Mouse (Mus musculus) erythroblast, adult 5-6 weeks (primary cell): ENCODE results near the gene Car15. TPM values are rescaled to one million over a fixed set of nuclear protein-coding genes. Genes with fewer than 3 reads are reported as not detected.

Experiments
- ATAC-seq: replicated peaks from 2 replicates; pipeline ENCODE4 v1.8.0; 2016; ENCODE audit warnings: moderate number of reproducible peaks, mild to moderate bottlenecking, moderate TSS enrichment, inconsistent platforms; ENCODE audit not compliant: poor library complexity, low FRiP score, severe bottlenecking
- total RNA-seq, 2 experiments: library from RNA; stranded (forward) in 1 of 2; stranded (reverse) in 1 of 2; fragments of 150-400 nt in 1 of 2; fragments of 200-764, 138-1000 nt in 1 of 2; gene quantifications; 2 replicates each; pipeline versions ENCODE4 v1.2.3 to v1.2.4; 2015 to 2017; ENCODE audit warnings: low replicate concordance in 2 of 2

Car15 gene
- total RNA-seq, 2 experiments from 2014 or later: 1.3 TPM; not detected in 1

GRCm38 (mm10) chr16:17834543-17834942, 3.6 kb downstream of the Car15 start:
- no peak for ATAC-seq

DNA sequence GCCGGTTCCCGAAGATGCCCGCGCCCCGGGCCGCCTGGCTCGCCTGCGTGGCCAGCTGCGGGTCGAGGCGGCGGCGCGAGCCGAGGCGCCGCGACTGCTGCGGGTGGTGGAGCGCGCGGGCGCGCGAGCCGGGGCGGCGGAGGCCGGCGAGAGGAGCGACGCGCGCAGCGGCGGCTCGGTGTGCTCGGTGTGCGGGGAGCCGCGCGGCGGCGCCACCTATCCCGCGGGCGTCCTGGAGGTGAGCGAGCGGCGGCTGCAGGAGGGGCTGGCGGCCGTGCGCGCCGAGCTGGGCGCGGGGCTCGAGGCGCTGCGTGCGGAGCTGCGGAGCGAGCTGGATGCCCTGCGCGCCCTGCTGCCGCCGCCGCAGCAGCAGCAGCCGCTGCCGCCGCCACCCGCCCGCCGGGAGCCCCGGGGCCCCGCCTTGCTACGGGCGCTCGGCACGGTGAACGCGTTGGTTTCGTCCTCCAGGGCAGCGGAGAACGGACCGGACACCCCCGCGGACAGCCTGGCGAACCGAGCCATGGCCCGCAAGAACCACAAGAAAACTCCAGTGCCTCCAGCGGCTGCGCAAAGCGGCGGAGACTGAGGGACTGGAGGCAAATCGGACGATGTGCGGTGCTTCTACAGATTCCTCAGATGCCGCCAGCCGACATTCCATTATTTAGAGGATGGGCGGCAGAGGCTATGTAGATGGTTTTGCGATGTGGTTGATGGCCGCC, 4.3 kb downstream of the Car15 start:
- ATAC-seq: no peak

GRCm38 (mm10) chr16:17833321-17833680, 4.9 kb downstream of the Car15 start:
- no peak for ATAC-seq

- no peak for ATAC-seq
Observed at GRCm38 (mm10) chr16:17832821-17833220, 5.3 kb downstream of the Car15 start, which contains the start of gene B830017H08Rik. TSS of gene B830017H08Rik (plus strand) at chr16:17833121.

DNA sequence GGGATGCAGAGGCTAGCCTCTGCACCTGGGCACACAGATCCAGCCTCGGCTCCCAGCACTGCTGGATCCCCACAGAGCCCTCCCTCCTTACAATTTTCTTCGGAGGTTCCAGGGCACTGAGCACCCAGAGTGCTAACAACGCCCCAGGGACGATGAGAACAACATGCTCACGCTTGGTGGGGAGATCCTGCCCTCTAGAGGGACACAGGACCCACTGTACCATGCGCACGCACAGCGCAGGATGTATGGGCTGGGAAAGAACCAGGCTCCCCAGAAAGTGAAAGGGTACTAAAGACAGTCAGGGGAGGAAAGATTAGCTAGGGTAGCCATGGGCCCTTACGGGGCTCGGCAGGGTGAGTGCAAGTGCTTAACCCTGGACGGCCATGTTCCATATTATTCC, 6.4 kb downstream of the Car15 start:
- ATAC-seq: no peak

DNA sequence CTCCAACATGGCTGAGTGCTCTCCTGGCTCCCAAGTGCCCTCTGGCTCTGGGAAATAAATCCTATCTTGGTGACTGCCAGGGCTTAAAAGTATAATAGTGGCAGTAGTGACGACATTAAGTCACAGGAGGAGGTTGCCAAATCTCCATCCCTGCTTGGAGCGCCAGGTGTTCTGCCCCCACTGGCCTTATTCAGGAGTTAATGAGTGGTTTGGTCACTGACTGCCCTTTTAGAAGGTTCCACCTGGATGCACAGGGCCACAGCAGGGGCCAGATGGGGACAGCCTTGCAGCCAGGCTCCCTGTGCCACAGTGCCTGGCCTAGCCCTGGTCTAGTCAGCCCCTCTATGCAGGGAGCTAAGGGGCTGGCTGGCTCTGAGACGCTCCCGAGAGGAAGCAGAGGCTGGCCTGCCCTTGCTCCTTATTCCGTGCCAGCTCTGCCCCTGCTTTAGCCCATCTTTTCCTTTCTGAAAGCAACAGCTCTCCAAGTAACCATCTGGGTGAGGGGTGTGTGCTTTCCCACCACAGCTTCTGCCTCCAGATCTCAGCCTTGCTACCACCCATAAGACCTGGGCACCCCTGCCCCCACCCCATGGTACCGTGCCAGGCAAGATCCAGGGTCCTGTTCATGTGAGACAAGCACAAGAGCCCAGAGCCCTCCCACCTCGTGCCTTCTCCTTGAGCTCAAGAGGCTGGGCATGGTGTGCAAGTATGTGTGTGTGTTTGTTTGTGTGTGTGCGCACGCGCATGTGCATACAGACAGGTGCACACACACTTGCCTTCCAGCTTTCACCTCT, 7.6 kb downstream of the Car15 start:
- ATAC-seq: no peak

DNA sequence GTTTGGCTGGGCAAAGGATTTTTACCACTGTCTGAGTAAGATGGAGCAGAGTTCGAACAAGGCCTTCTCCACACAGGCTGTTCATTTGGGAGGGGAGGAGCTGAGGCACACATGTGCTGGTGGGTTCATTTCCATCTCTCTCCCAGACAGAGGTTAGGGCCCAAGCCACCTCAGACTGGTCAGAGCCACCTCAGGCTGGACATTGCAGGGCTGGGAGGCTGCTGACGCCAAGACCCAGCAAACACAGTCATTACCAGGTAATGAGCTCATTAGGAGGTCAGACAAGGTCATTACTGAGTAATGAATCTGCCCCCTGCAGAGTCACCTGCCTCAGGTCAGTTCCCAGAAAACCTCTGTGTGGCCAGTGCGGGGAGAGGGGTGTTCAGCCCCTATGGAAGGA, 9.3 kb downstream of the Car15 start:
- ATAC-seq: no peak

GRCm38 (mm10) chr16:17828229-17828628, 9.9 kb downstream of the Car15 start:
- ATAC-seq: no peak

GRCm38 (mm10) chr16:17826500-17826899, 11.7 kb downstream of the Car15 start:
- no peak for ATAC-seq

GRCm38 (mm10) chr16:17816528-17816927, 21.6 kb downstream of the Car15 start:
- ATAC-seq: no peak

DNA sequence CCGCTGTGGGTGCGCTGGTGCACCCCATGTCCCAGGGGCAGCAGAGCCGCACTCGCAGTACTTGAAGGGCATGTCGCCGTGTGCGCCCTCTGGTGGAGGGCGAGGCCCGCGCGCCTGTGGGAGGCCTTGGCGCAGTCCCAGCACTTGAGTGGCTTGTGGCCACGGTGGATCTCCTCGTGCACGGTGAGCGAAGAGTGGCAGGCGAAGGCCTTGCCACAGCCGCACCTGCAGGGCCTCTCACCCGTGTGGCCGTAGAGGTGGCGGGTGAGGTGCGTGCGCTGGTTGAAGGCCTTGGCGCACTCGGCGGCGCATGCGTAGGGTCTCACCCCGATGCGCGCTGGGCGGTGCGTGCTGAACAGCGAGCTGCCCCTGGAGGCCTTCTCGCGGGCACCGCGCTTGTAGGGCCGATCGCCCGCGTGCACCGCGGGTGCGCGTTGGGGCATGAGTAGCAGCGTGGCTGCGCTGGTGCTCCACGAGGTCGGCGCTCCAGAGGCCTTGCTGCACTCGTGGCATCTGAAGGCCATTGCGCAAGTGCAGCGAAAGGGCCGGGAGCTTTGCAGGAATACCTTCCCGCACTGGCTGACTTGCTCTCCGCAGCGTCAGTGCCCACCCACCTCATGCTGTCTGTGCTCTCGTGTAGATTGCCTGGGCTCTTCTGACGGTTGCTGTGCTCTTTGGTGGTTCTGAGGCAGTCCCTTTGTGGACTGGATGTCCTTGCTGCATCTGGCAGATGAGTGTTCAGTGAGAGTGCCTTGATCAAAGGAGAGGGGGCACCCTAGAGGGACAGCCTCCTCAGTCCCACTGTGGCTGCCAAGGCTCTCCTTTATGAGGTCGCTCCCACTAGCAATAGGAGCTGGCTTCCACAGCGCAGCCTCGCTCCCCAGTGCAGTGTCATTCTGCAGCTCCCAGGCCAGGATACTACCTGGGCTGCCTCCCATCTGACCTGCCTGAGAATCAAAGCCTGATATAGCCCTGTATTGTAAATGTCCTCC, 22.5 kb downstream of the Car15 start:
- peak; percentile 79 for ATAC-seq

- ATAC-seq: no peak
Observed at GRCm38 (mm10) chr16:17813173-17813572, 25.0 kb downstream of the Car15 start.

DNA sequence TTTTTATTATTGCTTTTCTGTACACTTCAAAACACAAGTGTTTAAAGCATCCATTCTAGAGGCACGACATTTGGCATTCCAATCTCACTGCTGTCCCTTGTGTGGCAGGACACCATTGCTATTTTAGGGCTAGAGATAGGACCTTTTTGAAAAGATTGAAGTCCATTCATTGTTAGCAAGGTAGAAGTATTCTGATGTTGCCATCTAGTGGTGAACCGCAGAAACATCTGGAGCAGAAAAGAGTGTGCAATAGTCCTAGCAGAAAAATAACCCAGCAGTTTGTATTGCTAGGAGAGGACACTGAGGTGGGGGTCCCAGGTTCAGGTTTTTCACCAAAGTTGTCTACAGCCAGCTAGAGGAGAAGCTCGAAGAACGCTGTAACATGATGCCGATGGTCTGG, 26.0 kb downstream of the Car15 start:
- ATAC-seq: no peak

DNA sequence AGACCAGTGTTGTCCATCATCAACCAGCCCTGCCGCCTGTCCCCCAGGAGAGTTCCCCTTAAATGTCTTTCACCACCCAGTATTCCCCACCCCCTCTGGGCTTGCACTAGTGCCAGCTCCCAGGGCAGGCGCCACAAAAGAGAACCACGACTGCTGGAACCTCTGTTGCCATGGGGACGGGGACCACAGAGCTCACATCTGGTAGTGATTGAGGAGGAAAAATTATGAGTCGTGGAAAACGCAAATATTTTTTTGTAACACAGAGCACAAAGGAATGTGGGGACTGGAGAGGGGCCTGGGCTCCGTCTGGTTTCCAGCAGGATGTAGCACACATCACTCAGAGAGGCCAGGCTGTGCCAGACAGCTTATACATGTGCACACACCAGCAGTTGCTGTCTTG, 28.5 kb downstream of the Car15 start:
- ATAC-seq: no peak

- ATAC-seq: no peak
Observed at GRCm38 (mm10) chr16:17809125-17809524, 29.0 kb downstream of the Car15 start.

GRCm38 (mm10) chr16:17807192-17808009, 30.8 kb downstream of the Car15 start:
- no peak for ATAC-seq

GRCm38 (mm10) chr16:17806581-17807191, 31.5 kb downstream of the Car15 start:
- ATAC-seq: no peak

DNA sequence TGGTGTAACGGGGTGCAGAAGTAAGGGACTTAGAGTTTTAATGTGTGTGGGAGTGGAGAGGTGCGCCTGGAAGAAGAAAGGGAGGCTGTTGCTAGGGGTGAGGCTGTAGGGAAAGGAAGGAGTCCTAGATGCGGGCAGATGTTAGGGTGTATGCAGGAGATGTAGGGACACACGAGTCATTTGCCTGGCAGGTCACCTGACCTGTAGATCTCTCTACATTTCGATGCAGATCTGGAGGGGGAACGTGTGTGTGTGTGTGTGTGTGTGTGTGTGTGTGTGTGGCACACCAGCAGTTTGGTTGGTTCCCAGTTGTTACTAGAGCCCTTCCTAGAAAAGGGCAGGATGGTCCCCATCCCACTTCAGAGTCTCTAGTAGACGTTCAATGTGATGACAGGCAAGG, 33.2 kb downstream of the Car15 start:
- ATAC-seq: no peak

- ATAC-seq: no peak
Observed at GRCm38 (mm10) chr16:17804449-17804912, 33.7 kb downstream of the Car15 start.
